In genomic region chr9:84109777-84110478, GRCm38 (mm10) we compare ENCODE assay signal across 9 mouse cellular contexts.
DNase-seq lines count a peak whose midpoint lies in the region; ATAC-seq and TF ChIP-seq lines count a peak whose summit lies in the region.
"Had no signal": no experiment of that assay in that cellular context is flagged by ENCODE, and none has a peak within 500 bp of the region (broad histone marks: within the 10 kb centered on the region; RNA-seq: fewer than 3 reads in every experiment).

No protein-coding gene starts in this region.

- TF ChIP-seq EP300 in liver, postnatal 0 days (IDR thresholded peaks at IDR 0.05; ENCODE audit: low read depth): no peak

- no peak overlapping the region for H3K4me3 ChIP-seq in forebrain, embryonic 12.5 days (replicated peaks)
- H3K4me3 ChIP-seq in midbrain, embryonic 16.5 days (ENCODE audit: low read depth, low read length): no peak overlapping the region
- no peak overlapping the region for H3K4me3 ChIP-seq in liver, postnatal 0 days (ENCODE audit: low read depth, low read length)

- H3K27ac ChIP-seq in forebrain, embryonic 12.5 days: no peak overlapping the region
- no peak overlapping the region for H3K27ac ChIP-seq in midbrain, embryonic 16.5 days (ENCODE audit: low read length)
- no peak overlapping the region for H3K27ac ChIP-seq in liver, postnatal 0 days (ENCODE audit: low read depth)
- H3K27ac ChIP-seq: liver, embryonic 14.5 days had no signal

- 0 out of 2 replicates have a peak overlapping the region, but pooled peaks have one; percentile 33 for H3K4me2 ChIP-seq in forebrain, embryonic 12.5 days
- H3K4me2 ChIP-seq in midbrain, embryonic 16.5 days (ENCODE audit: low read length): no peak overlapping the region; the same call in 1 of the 2 replicates
- H3K4me2 ChIP-seq in liver, postnatal 0 days (ENCODE audit: low read depth, low read length): no peak overlapping the region

- H3K4me1 ChIP-seq in forebrain, embryonic 12.5 days: peaks cover 21% of the 10 kb centered on the region
- peaks cover 23% of the 10 kb centered on the region for H3K4me1 ChIP-seq in midbrain, embryonic 16.5 days (ENCODE audit: control insufficient read depth, insufficient read depth, low read length)
- H3K4me1 ChIP-seq in liver, postnatal 0 days (ENCODE audit: insufficient read depth): peaks cover 5% of the 10 kb centered on the region; the same call in 1 of the 2 replicates

- no peak overlapping the region for H3K9ac ChIP-seq in forebrain, embryonic 12.5 days
- H3K9ac ChIP-seq in midbrain, embryonic 16.5 days (ENCODE audit: low read depth, low read length): no peak overlapping the region
- H3K9ac ChIP-seq in liver, postnatal 0 days (replicated peaks): no peak overlapping the region
- H3K9ac ChIP-seq: liver, embryonic 14.5 days had no signal

- H3K9me3 ChIP-seq in forebrain, embryonic 12.5 days: no peaks in the 10 kb centered on the region
- H3K9me3 ChIP-seq in midbrain, embryonic 16.5 days (replicated peaks; ENCODE audit: control insufficient read depth, low read length, poor library complexity, severe bottlenecking): no peaks in the 10 kb centered on the region
- H3K9me3 ChIP-seq in liver, postnatal 0 days (ENCODE audit: low read length): no peaks in the 10 kb centered on the region

- TF ChIP-seq CTCF in liver, postnatal 0 days (IDR thresholded peaks at IDR 0.05; ENCODE audit: low read depth): no peak

- ATAC-seq in forebrain, embryonic 12.5 days (ENCODE audit: low FRiP score): peak; percentile 69
- ATAC-seq in midbrain, embryonic 16.5 days: peak; percentile 65; the same call in 1 of the 2 replicates
- ATAC-seq in liver, postnatal 0 days: no peak

- no peaks in the 10 kb centered on the region for H3K27me3 ChIP-seq in forebrain, embryonic 12.5 days
- no peaks in the 10 kb centered on the region for H3K27me3 ChIP-seq in midbrain, embryonic 16.5 days (ENCODE audit: control insufficient read depth, insufficient read depth, low read depth, low read length)
- no peaks in the 10 kb centered on the region for H3K27me3 ChIP-seq in liver, postnatal 0 days (ENCODE audit: insufficient read depth, low read length)

- WGBS in forebrain, embryonic 12.5 days: 34% methylated on average over 6 of the region's 6 CpGs
- WGBS in midbrain, embryonic 16.5 days: 36% methylated on average over 6 of the region's 6 CpGs
- 66% methylated on average over 6 of the region's 6 CpGs for WGBS in liver, postnatal 0 days (ENCODE audit: insufficient replicate concordance)

- H3K36me3 ChIP-seq in forebrain, embryonic 12.5 days (replicated peaks): no peaks in the 10 kb centered on the region
- H3K36me3 ChIP-seq in midbrain, embryonic 16.5 days (ENCODE audit: control insufficient read depth, insufficient read depth, low read length): no peaks in the 10 kb centered on the region
- no peaks in the 10 kb centered on the region for H3K36me3 ChIP-seq in liver, postnatal 0 days (replicated peaks; ENCODE audit: insufficient read depth, low read length)

- peak; percentile 21 for DNase-seq in heart, postnatal 4 days
- DNase-seq in heart, adult 9 months (ENCODE audit: low spot score in 2 of 2): no peak
- peak; percentile 34 to 35 for DNase-seq in cerebellum, adult 18-20 months
- no peak for DNase-seq in gastrocnemius, postnatal 25 days
- DNase-seq in MN1 (ENCODE audit: low spot score): no peak
- DNase-seq in liver, postnatal 0 days: no peak

Comparison
In these comparisons a context has a peak if more than half of its experiments do, and no peak if none do; other contexts are left out.
1. DNase-seq: peak in heart, postnatal 4 days (single experiment) and cerebellum, adult 18-20 months (2 of 2); none in heart, adult 9 months (0 of 2), gastrocnemius, postnatal 25 days (single experiment), MN1 (single experiment) and liver, postnatal 0 days (single experiment).